Mouse (Mus musculus): ENCODE results near the gene Derl3. TPM values are rescaled to one million over a fixed set of nuclear protein-coding genes. Genes with fewer than 3 reads are reported as not detected.
A peak's percentile ranks its signal among the peaks of the same experiment; 100 is the strongest.

Gene Derl3
- polyA plus RNA-seq, 1 experiment from 2014 or later, result 3.2 TPM

DNA sequence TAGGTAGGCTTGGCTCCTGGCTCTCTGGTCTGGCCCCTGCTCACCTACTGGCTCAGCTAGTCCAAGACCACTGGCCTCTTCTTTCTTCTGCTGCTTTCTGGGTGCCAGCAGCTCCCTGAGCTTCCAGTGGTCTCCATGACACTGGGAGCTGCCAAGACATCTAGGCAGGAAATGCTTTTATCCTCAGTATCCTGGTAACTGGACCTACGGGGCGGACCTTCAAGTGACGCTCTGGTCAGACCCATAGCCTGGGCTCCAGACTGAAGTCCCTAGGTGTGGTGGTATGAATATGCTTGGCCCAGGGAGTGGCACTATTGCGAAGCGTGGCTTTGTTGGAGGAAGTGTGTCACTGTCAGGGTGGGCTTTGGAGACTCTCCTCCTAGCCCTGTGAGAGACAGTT, 47.3 kb downstream of the Derl3 start, which contains the start of gene Gm867:
Gm867 (minus strand) TSS at position 153 of the 400 bp plus-strand sequence.
- WGBS, result 80% methylated on average over 5 of the region's 5 CpGs
- H3K27me3 ChIP-seq (ENCODE audit: control insufficient read depth, insufficient read depth, low read length), result no peaks in the 10 kb centered on the region

GRCm38 (mm10) chr10:75941042-75941824, 48.0 kb downstream of the Derl3 start:
- WGBS, result 72% methylated on average over 9 of the region's 9 CpGs

More for the DNA sequence above, 47.3 kb downstream of the Derl3 start, which contains the start of gene Gm867:
- Histone ChIP-seq H3K4me1 (ENCODE audit: control insufficient read depth, insufficient read depth, low read length) (peaks cover 11% of the 10 kb centered on the region; the same call in 1 of the 2 replicates), H3K9me3 (ENCODE audit: control insufficient read depth, low read length) (no peaks in the 10 kb centered on the region), H3K27ac (ENCODE audit: low read depth, low read length) (no peak within 1 kb of the TSS), H3K4me2 (replicated peaks; ENCODE audit: low read depth, low read length) (no peak within 1 kb of the TSS), H3K4me3 (ENCODE audit: low read length) (no peak within 1 kb of the TSS), H3K9ac (ENCODE audit: low read depth, low read length) (no peak within 1 kb of the TSS), H3K36me3 (ENCODE audit: control insufficient read depth, insufficient read depth, low read length) (no peaks in the 10 kb centered on the region)
- no peak for ATAC-seq (ENCODE audit: low FRiP score, low TSS enrichment)

GRCm38 (mm10) chr10:75942736-75943477, 49.7 kb downstream of the Derl3 start, which contains the start of gene Vpreb3:
Gene Vpreb3, plus strand, starts transcription at chr10:75943057.
- WGBS, result 82% methylated on average over 15 of the region's 15 CpGs
- no peaks in the 10 kb centered on the region for H3K9me3 ChIP-seq (ENCODE audit: control insufficient read depth, low read length)
- no peak within 1 kb of the TSS for H3K9ac ChIP-seq (ENCODE audit: low read depth, low read length)
- no peaks in the 10 kb centered on the region for H3K27me3 ChIP-seq (ENCODE audit: control insufficient read depth, insufficient read depth, low read length)
- H3K36me3 ChIP-seq (ENCODE audit: control insufficient read depth, insufficient read depth, low read length), result no peaks in the 10 kb centered on the region
- 0 out of 2 replicates have a peak, but pooled peaks cover 5% of the 10 kb centered on the region for H3K4me1 ChIP-seq (ENCODE audit: control insufficient read depth, insufficient read depth, low read length)
- H3K27ac ChIP-seq (ENCODE audit: low read depth, low read length), result 0 out of 2 replicates have a peak within 1 kb of the TSS, but pooled peaks have one; percentile 33
- no peak within 1 kb of the TSS for H3K4me2 ChIP-seq (replicated peaks; ENCODE audit: low read depth, low read length)
- no peak within 1 kb of the TSS for H3K4me3 ChIP-seq (ENCODE audit: low read length)
- no peak for ATAC-seq (ENCODE audit: low FRiP score, low TSS enrichment)

More at GRCm38 (mm10) chr10:75941042-75941824, 48.0 kb downstream of the Derl3 start:
- Histone ChIP-seq H3K4me1 (ENCODE audit: control insufficient read depth, insufficient read depth, low read length) (peaks cover 11% of the 10 kb centered on the region; the same call in 1 of the 2 replicates), H3K4me3 (ENCODE audit: low read length) (no peak overlapping the region), H3K27ac (ENCODE audit: low read depth, low read length) (no peak overlapping the region), H3K36me3 (ENCODE audit: control insufficient read depth, insufficient read depth, low read length) (no peaks in the 10 kb centered on the region), H3K4me2 (replicated peaks; ENCODE audit: low read depth, low read length) (no peak overlapping the region), H3K27me3 (ENCODE audit: control insufficient read depth, insufficient read depth, low read length) (no peaks in the 10 kb centered on the region), H3K9ac (ENCODE audit: low read depth, low read length) (no peak overlapping the region), H3K9me3 (ENCODE audit: control insufficient read depth, low read length) (no peaks in the 10 kb centered on the region)
- ATAC-seq (ENCODE audit: low FRiP score, low TSS enrichment), result no peak

DNA sequence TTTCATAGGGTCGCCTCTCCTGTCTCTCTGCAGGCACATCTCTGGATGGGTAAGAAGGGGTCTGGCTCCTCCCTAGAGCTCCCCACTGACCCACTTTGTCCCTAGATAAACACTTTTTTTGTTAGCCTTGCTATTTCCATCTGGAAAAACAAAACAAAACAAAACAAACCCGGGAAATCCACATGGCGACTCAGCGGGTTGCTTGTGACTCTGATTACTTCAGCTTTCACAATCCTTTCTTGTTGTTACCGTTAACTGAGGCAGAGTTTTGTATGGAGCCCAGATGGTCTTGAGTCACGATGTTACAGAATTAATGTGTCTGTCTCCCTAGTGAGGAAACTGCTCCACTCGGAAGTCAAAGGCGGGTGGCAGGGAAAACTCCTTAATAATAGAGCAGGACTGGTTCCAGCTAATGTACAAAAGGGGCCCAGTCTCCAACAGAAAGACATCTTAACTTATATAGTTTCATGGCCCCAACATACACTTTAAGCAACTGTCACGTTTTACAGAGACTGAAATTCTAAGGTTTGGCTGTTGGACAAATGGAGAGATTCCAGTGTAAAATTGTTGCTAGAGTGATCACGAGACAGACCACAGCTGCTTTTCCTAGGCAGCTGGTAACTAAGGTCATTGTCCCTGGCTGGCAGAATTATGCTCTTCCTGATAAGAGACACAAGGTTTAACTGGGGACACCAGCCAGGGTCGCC, 51.0 kb downstream of the Derl3 start:
- H3K4me2 ChIP-seq (replicated peaks; ENCODE audit: low read depth, low read length), result no peak overlapping the region
- no peaks in the 10 kb centered on the region for H3K27me3 ChIP-seq (ENCODE audit: control insufficient read depth, insufficient read depth, low read length)
- no peaks in the 10 kb centered on the region for H3K9me3 ChIP-seq (ENCODE audit: control insufficient read depth, low read length)
- H3K9ac ChIP-seq (ENCODE audit: low read depth, low read length), result no peak overlapping the region
- WGBS, result 26% methylated on average over 11 of the region's 11 CpGs
- 0 out of 2 replicates have a peak, but pooled peaks cover 5% of the 10 kb centered on the region for H3K4me1 ChIP-seq (ENCODE audit: control insufficient read depth, insufficient read depth, low read length)
- no peaks in the 10 kb centered on the region for H3K36me3 ChIP-seq (ENCODE audit: control insufficient read depth, insufficient read depth, low read length)
- H3K27ac ChIP-seq (ENCODE audit: low read depth, low read length), result 0 out of 2 replicates have a peak overlapping the region, but pooled peaks have one; percentile 33
- no peak overlapping the region for H3K4me3 ChIP-seq (ENCODE audit: low read length)
- no peak for ATAC-seq (ENCODE audit: low FRiP score, low TSS enrichment)

- Histone ChIP-seq H3K9ac (ENCODE audit: low read depth, low read length) (no peak overlapping the region), H3K9me3 (ENCODE audit: control insufficient read depth, low read length) (no peaks in the 10 kb centered on the region), H3K36me3 (ENCODE audit: control insufficient read depth, insufficient read depth, low read length) (no peaks in the 10 kb centered on the region), H3K4me2 (replicated peaks; ENCODE audit: low read depth, low read length) (no peak overlapping the region), H3K4me1 (ENCODE audit: control insufficient read depth, insufficient read depth, low read length) (peaks cover 12% of the 10 kb centered on the region), H3K4me3 (ENCODE audit: low read length) (no peak overlapping the region), H3K27ac (ENCODE audit: low read depth, low read length) (no peak overlapping the region), H3K27me3 (ENCODE audit: control insufficient read depth, insufficient read depth, low read length) (no peaks in the 10 kb centered on the region)
- ATAC-seq (ENCODE audit: low FRiP score, low TSS enrichment), result no peak
- 91% methylated on average over 7 of the region's 7 CpGs for WGBS
Measured at GRCm38 (mm10) chr10:75945213-75945612, 52.0 kb downstream of the Derl3 start.

Other genes starting within 250 kb of the Derl3 start
- gene Susd2, start 249.4 kb upstream of the Derl3 start, polyA plus RNA-seq (2014; fragmentation: Nextera tagmentation; extraction: Ambion mirVana), result 4.2 and 9.2 TPM in 2 replicates
- 32.3 and 37.7 TPM in 2 replicates for gene Cabin1, start 129.1 kb upstream of the Derl3 start, polyA plus RNA-seq (2014; fragmentation: Nextera tagmentation; extraction: Ambion mirVana)
- gene Ddt, start 120.0 kb upstream of the Derl3 start, polyA plus RNA-seq (2014; fragmentation: Nextera tagmentation; extraction: Ambion mirVana), result 75.7 and 90.4 TPM in 2 replicates
- gene Gm20441, start 112.5 kb upstream of the Derl3 start, polyA plus RNA-seq (2014; fragmentation: Nextera tagmentation; extraction: Ambion mirVana), result not detected in 2 replicates
- 29.7 and 43.4 TPM in 2 replicates for gene Gstt3, start 112.0 kb upstream of the Derl3 start, polyA plus RNA-seq (2014; fragmentation: Nextera tagmentation; extraction: Ambion mirVana)
- 10.6 and 12.1 TPM in 2 replicates for gene Gstt1, start 94.8 kb upstream of the Derl3 start, polyA plus RNA-seq (2014; fragmentation: Nextera tagmentation; extraction: Ambion mirVana)
- not detected in 2 replicates for gene Gstt4, start 70.9 kb upstream of the Derl3 start, polyA plus RNA-seq (2014; fragmentation: Nextera tagmentation; extraction: Ambion mirVana)
- gene Gstt2, start 56.0 kb upstream of the Derl3 start, polyA plus RNA-seq (2014; fragmentation: Nextera tagmentation; extraction: Ambion mirVana), result 28.2 and 29.1 TPM in 2 replicates
- 2,350 and 2,543 TPM in 2 replicates for gene Mif, start 33.2 kb upstream of the Derl3 start, polyA plus RNA-seq (2014; fragmentation: Nextera tagmentation; extraction: Ambion mirVana)
- gene Smarcb1, start 28.2 kb downstream of the Derl3 start, polyA plus RNA-seq (2014; fragmentation: Nextera tagmentation; extraction: Ambion mirVana), result 176 and 238 TPM in 2 replicates
- 94.4 and 99.4 TPM in 2 replicates for gene Chchd10, start 39.7 kb downstream of the Derl3 start, polyA plus RNA-seq (2014; fragmentation: Nextera tagmentation; extraction: Ambion mirVana)
- gene Mmp11, start 43.1 kb downstream of the Derl3 start, polyA plus RNA-seq (2014; fragmentation: Nextera tagmentation; extraction: Ambion mirVana), result 43.7 and 53.9 TPM in 2 replicates
- 0.35 TPM in 1 of 2 replicates, not detected in the other for gene Gm867, start 47.3 kb downstream of the Derl3 start, polyA plus RNA-seq (2014; fragmentation: Nextera tagmentation; extraction: Ambion mirVana)
- 1.1 and 1.4 TPM in 2 replicates for gene Vpreb3, start 49.6 kb downstream of the Derl3 start, polyA plus RNA-seq (2014; fragmentation: Nextera tagmentation; extraction: Ambion mirVana)
- not detected in 2 replicates for gene Gm5134, start 61.1 kb downstream of the Derl3 start, polyA plus RNA-seq (2014; fragmentation: Nextera tagmentation; extraction: Ambion mirVana)
- 16.7 and 24.9 TPM in 2 replicates for gene Zfp280b, start 139.2 kb downstream of the Derl3 start, polyA plus RNA-seq (2014; fragmentation: Nextera tagmentation; extraction: Ambion mirVana)
- gene Slc5a4b, start 217.5 kb downstream of the Derl3 start, polyA plus RNA-seq (2014; fragmentation: Nextera tagmentation; extraction: Ambion mirVana), result 0.30 TPM in 1 of 2 replicates, not detected in the other